Mouse (Mus musculus): ENCODE results near the gene Mrps25. TPM values are rescaled to one million over a fixed set of nuclear protein-coding genes. Genes with fewer than 3 reads are reported as not detected.

Mrps25 gene
- polyA plus RNA-seq (2014; fragmentation: Nextera tagmentation; extraction: Ambion mirVana), result 78.0 and 87.7 TPM in 2 replicates

GRCm38 (mm10) chr6:92183621-92184131 is at the start of gene Mrps25:
Gene Mrps25 (minus strand): TSS chr6:92184033.
- H3K9me3 ChIP-seq (ENCODE audit: control insufficient read depth, low read length), result 0 out of 2 replicates have a peak, but pooled peaks cover 3% of the 10 kb centered on the region
- ATAC-seq (replicated peaks; ENCODE audit: low FRiP score, low TSS enrichment, low read depth) (peak; percentile 92), DNase-seq (ENCODE audit: low spot score) (peak; percentile 86)
- under 1% methylated on average over 42 of the region's 42 CpGs for WGBS
- peaks cover 9% of the 10 kb centered on the region for H3K4me1 ChIP-seq (replicated peaks; ENCODE audit: control insufficient read depth, insufficient read depth, low read length)
- peaks cover 34% of the 10 kb centered on the region for H3K36me3 ChIP-seq (ENCODE audit: control insufficient read depth, insufficient read depth, low read length)
- peak within 1 kb of the TSS; percentile 78 for H3K9ac ChIP-seq (ENCODE audit: low read length)
- peak within 1 kb of the TSS; percentile 75 for H3K4me2 ChIP-seq (ENCODE audit: low read length)
- H3K27ac ChIP-seq (ENCODE audit: low read depth), result no peak within 1 kb of the TSS
- H3K4me3 ChIP-seq (ENCODE audit: low read depth, low read length), result peak within 1 kb of the TSS; percentile 96
- no peaks in the 10 kb centered on the region for H3K27me3 ChIP-seq (replicated peaks; ENCODE audit: control insufficient read depth, insufficient read depth, low read length)

DNA sequence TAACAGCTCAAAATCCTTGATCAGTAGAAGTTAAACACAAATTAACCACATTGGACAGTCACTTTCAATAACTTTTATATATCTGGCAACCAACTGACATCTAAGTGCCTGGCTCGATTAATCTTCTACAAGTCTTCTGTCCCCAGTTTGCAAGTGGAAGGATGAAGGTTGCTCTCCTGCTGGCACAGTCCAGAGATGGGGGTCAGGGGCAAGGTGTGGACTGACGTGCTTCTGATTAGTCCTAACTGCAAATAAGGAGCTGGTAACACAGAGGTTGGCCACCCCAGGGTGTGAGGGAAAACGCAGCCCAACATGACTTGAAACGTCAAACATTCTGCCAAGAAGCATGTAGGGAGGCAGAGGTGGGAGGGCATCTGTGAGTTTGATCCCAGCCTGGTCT is 47.9 kb upstream of the Mrps25 start:
- 73% methylated on average over 4 of the region's 4 CpGs for WGBS
- Histone ChIP-seq H3K4me3 (ENCODE audit: low read depth, low read length) (no peak overlapping the region), H3K36me3 (ENCODE audit: control insufficient read depth, insufficient read depth, low read length) (no peaks in the 10 kb centered on the region), H3K9me3 (ENCODE audit: control insufficient read depth, low read length) (no peaks in the 10 kb centered on the region), H3K27me3 (replicated peaks; ENCODE audit: control insufficient read depth, insufficient read depth, low read length) (no peaks in the 10 kb centered on the region), H3K4me2 (ENCODE audit: low read length) (no peak overlapping the region), H3K4me1 (replicated peaks; ENCODE audit: control insufficient read depth, insufficient read depth, low read length) (no peaks in the 10 kb centered on the region), H3K27ac (ENCODE audit: low read depth) (no peak overlapping the region), H3K9ac (ENCODE audit: low read length) (no peak overlapping the region)
- no peak for ATAC-seq (replicated peaks; ENCODE audit: low FRiP score, low TSS enrichment, low read depth)
- DNase-seq (ENCODE audit: low spot score), result no peak

DNA sequence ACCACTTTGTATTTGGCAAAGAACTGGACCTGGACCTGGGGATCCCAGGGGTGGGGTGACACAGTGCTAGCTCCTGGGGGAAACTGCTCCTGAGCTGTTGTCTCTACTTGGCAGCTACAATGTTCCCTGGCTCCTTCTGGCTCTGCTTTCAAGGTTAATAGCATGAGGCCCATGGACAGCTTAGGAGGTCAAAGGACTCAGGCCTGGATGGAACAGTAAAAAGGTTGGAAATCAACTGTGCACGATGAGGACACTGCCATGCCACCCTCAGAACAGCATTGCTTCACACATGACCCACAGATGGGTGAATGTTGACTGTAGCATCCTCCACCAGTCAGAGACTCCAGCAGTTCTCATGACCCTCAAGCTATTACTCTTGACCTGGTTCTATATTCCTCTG is 47.5 kb upstream of the Mrps25 start:
- ATAC-seq (replicated peaks; ENCODE audit: low FRiP score, low TSS enrichment, low read depth) (no peak), DNase-seq (ENCODE audit: low spot score) (no peak)
- H3K4me1 ChIP-seq (replicated peaks; ENCODE audit: control insufficient read depth, insufficient read depth, low read length), result no peaks in the 10 kb centered on the region
- no peaks in the 10 kb centered on the region for H3K9me3 ChIP-seq (ENCODE audit: control insufficient read depth, low read length)
- H3K4me2 ChIP-seq (ENCODE audit: low read length), result no peak overlapping the region
- no peak overlapping the region for H3K9ac ChIP-seq (ENCODE audit: low read length)
- no peak overlapping the region for H3K4me3 ChIP-seq (ENCODE audit: low read depth, low read length)
- 40% methylated on average over 1 of the region's 1 CpGs for WGBS
- no peaks in the 10 kb centered on the region for H3K36me3 ChIP-seq (ENCODE audit: control insufficient read depth, insufficient read depth, low read length)
- H3K27ac ChIP-seq (ENCODE audit: low read depth), result no peak overlapping the region
- no peaks in the 10 kb centered on the region for H3K27me3 ChIP-seq (replicated peaks; ENCODE audit: control insufficient read depth, insufficient read depth, low read length)

DNA sequence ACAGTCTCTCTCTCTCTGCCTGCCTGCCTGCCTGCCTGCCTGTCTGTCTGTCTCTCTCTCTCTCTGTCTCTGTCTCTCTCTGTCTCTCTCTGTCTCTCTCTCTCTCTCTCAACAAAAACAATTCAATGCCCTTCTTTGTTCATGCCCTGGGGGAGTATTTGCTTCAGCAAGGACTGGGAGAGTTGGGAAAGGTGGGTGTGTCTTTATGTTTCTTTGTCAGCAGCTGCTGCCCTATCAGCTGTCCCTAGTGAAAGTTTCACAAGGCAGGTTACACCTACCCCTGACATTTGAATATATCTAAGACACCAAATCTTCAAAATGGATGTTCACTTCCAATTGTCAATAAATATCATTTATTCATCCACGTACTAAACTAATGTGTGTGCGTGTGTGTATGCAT is 45.8 kb upstream of the Mrps25 start:
- no peaks in the 10 kb centered on the region for H3K27me3 ChIP-seq (replicated peaks; ENCODE audit: control insufficient read depth, insufficient read depth, low read length)
- H3K4me2 ChIP-seq (ENCODE audit: low read length), result no peak overlapping the region
- no peak for ATAC-seq (replicated peaks; ENCODE audit: low FRiP score, low TSS enrichment, low read depth)
- no peak overlapping the region for H3K9ac ChIP-seq (ENCODE audit: low read length)
- no peak overlapping the region for H3K4me3 ChIP-seq (ENCODE audit: low read depth, low read length)
- no peak overlapping the region for H3K27ac ChIP-seq (ENCODE audit: low read depth)
- H3K9me3 ChIP-seq (ENCODE audit: control insufficient read depth, low read length), result no peaks in the 10 kb centered on the region
- WGBS, result 92% methylated on average over 2 of the region's 2 CpGs
- H3K36me3 ChIP-seq (ENCODE audit: control insufficient read depth, insufficient read depth, low read length), result no peaks in the 10 kb centered on the region
- DNase-seq (ENCODE audit: low spot score), result no peak
- no peaks in the 10 kb centered on the region for H3K4me1 ChIP-seq (replicated peaks; ENCODE audit: control insufficient read depth, insufficient read depth, low read length)

DNA sequence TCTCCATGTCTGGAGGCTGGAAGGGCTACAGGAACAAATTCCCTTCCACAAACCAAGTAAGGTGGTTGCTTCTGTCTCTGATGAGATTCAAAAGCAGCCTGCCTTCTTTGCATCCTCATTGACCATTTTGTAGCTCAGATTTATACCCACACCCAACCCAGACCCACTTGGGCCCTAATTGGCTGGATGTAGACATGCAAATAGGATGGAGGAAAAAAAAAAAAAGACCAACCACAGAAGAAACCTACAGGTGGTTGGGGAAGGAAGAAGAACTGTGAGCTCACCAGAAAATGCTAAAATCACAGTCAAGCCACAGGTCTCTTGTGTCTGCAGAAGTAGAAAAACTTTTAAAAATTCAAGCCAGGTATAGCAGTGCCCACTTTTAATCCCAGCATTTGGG is 45.3 kb upstream of the Mrps25 start:
- Histone ChIP-seq H3K9me3 (ENCODE audit: control insufficient read depth, low read length) (no peaks in the 10 kb centered on the region), H3K4me2 (ENCODE audit: low read length) (no peak overlapping the region), H3K9ac (ENCODE audit: low read length) (no peak overlapping the region), H3K4me3 (ENCODE audit: low read depth, low read length) (no peak overlapping the region), H3K4me1 (replicated peaks; ENCODE audit: control insufficient read depth, insufficient read depth, low read length) (no peaks in the 10 kb centered on the region), H3K27me3 (replicated peaks; ENCODE audit: control insufficient read depth, insufficient read depth, low read length) (no peaks in the 10 kb centered on the region), H3K27ac (ENCODE audit: low read depth) (no peak overlapping the region), H3K36me3 (ENCODE audit: control insufficient read depth, insufficient read depth, low read length) (no peaks in the 10 kb centered on the region)
- ATAC-seq (replicated peaks; ENCODE audit: low FRiP score, low TSS enrichment, low read depth) (no peak), DNase-seq (ENCODE audit: low spot score) (no peak)

DNA sequence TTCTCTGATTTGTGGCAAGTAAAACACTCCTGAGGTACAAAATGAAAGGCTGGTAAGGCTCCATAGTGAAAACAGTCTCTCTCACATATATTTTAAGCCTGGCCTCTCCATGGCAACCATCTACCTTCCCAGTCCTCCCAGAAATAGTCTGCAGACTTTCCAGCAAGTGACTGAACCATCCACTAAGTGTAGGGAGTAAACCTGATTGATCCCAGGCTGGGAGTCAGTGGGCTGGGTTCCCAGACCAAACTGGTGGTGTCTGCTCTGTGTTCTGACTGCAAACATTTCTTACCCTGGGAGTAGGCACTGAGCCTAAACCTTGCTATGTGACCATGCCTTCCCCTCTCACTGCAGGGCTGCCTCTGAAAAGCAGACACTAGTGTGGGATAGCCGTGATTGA is 41.1 kb upstream of the Mrps25 start:
- ATAC-seq (replicated peaks; ENCODE audit: low FRiP score, low TSS enrichment, low read depth), result 0 out of 2 replicates have a peak, but pooled peaks have one; percentile 36
- H3K27me3 ChIP-seq (replicated peaks; ENCODE audit: control insufficient read depth, insufficient read depth, low read length), result no peaks in the 10 kb centered on the region
- no peak for DNase-seq (ENCODE audit: low spot score)

GRCm38 (mm10) chr6:92222021-92222420 is 38.2 kb upstream of the Mrps25 start:
- H3K27ac ChIP-seq (ENCODE audit: low read depth), result no peak overlapping the region
- no peaks in the 10 kb centered on the region for H3K27me3 ChIP-seq (replicated peaks; ENCODE audit: control insufficient read depth, insufficient read depth, low read length)
- ATAC-seq (replicated peaks; ENCODE audit: low FRiP score, low TSS enrichment, low read depth) (no peak), DNase-seq (ENCODE audit: low spot score) (no peak)
- WGBS, result 85% methylated on average over 3 of the region's 3 CpGs
- no peak overlapping the region for H3K9ac ChIP-seq (ENCODE audit: low read length)
- no peaks in the 10 kb centered on the region for H3K36me3 ChIP-seq (ENCODE audit: control insufficient read depth, insufficient read depth, low read length)
- H3K4me2 ChIP-seq (ENCODE audit: low read length), result no peak overlapping the region
- H3K9me3 ChIP-seq (ENCODE audit: control insufficient read depth, low read length), result no peaks in the 10 kb centered on the region
- H3K4me3 ChIP-seq (ENCODE audit: low read depth, low read length), result no peak overlapping the region
- H3K4me1 ChIP-seq (replicated peaks; ENCODE audit: control insufficient read depth, insufficient read depth, low read length), result no peaks in the 10 kb centered on the region

More for the DNA sequence above, 41.1 kb upstream of the Mrps25 start:
- Histone ChIP-seq H3K4me1 (replicated peaks; ENCODE audit: control insufficient read depth, insufficient read depth, low read length) (no peaks in the 10 kb centered on the region), H3K4me2 (ENCODE audit: low read length) (no peak overlapping the region), H3K4me3 (ENCODE audit: low read depth, low read length) (no peak overlapping the region), H3K27ac (ENCODE audit: low read depth) (peak overlapping the region; percentile 43; the same call in 1 of the 2 replicates), H3K36me3 (ENCODE audit: control insufficient read depth, insufficient read depth, low read length) (no peaks in the 10 kb centered on the region), H3K9me3 (ENCODE audit: control insufficient read depth, low read length) (no peaks in the 10 kb centered on the region), H3K9ac (ENCODE audit: low read length) (no peak overlapping the region)
- WGBS, result 74% methylated on average over 1 of the region's 1 CpGs

GRCm38 (mm10) chr6:92221604-92222003 is 37.8 kb upstream of the Mrps25 start:
- Histone ChIP-seq H3K27me3 (replicated peaks; ENCODE audit: control insufficient read depth, insufficient read depth, low read length) (no peaks in the 10 kb centered on the region), H3K9ac (ENCODE audit: low read length) (no peak overlapping the region), H3K27ac (ENCODE audit: low read depth) (no peak overlapping the region), H3K4me3 (ENCODE audit: low read depth, low read length) (no peak overlapping the region), H3K36me3 (ENCODE audit: control insufficient read depth, insufficient read depth, low read length) (no peaks in the 10 kb centered on the region), H3K4me2 (ENCODE audit: low read length) (no peak overlapping the region), H3K4me1 (replicated peaks; ENCODE audit: control insufficient read depth, insufficient read depth, low read length) (no peaks in the 10 kb centered on the region), H3K9me3 (ENCODE audit: control insufficient read depth, low read length) (no peaks in the 10 kb centered on the region)
- no peak for ATAC-seq (replicated peaks; ENCODE audit: low FRiP score, low TSS enrichment, low read depth)
- DNase-seq (ENCODE audit: low spot score), result no peak
- WGBS, result 74% methylated on average over 6 of the region's 6 CpGs

DNA sequence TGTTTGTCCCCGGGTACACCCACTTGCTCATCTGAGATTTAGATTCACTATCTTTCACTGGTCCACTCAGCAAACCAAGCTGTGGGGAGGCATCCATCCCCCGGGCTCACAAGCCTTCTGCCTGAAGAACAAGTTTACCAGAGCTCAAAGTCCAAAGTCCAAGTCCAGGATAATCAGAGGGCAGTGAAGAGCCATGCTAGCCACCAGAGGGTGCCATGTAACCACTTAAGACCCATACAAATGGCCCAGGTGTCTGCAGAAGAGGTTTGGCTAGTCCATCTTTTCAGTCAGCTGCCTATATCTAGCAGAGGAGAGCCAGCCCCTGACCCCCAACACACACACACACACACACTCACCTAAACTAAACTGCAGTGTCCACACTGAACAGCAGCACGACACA is 35.6 kb upstream of the Mrps25 start:
- H3K27me3 ChIP-seq (replicated peaks; ENCODE audit: control insufficient read depth, insufficient read depth, low read length), result no peaks in the 10 kb centered on the region
- ATAC-seq (replicated peaks; ENCODE audit: low FRiP score, low TSS enrichment, low read depth), result peak; percentile 37; the same call in 1 of the 2 replicates
- no peak overlapping the region for H3K9ac ChIP-seq (ENCODE audit: low read length)
- H3K4me1 ChIP-seq (replicated peaks; ENCODE audit: control insufficient read depth, insufficient read depth, low read length), result no peaks in the 10 kb centered on the region
- WGBS, result 37% methylated on average over 3 of the region's 3 CpGs
- peak; percentile 72 for DNase-seq (ENCODE audit: low spot score)
- H3K4me3 ChIP-seq (ENCODE audit: low read depth, low read length), result no peak overlapping the region
- H3K36me3 ChIP-seq (ENCODE audit: control insufficient read depth, insufficient read depth, low read length), result no peaks in the 10 kb centered on the region
- no peaks in the 10 kb centered on the region for H3K9me3 ChIP-seq (ENCODE audit: control insufficient read depth, low read length)
- H3K27ac ChIP-seq (ENCODE audit: low read depth), result no peak overlapping the region
- no peak overlapping the region for H3K4me2 ChIP-seq (ENCODE audit: low read length)

All from intestine, embryonic 14.5 days (tissue).